Mouse (Mus musculus): Measurements from ENCODE around the gene Wfs1.

Wfs1 gene

GRCm38 (mm10) chr5:36935486-36936473, 53.2 kb downstream of the Wfs1 start:
- no peak for DNase-seq (ENCODE audit: low read depth in 2 of 2, low spot score in 2 of 2)

GRCm38 (mm10) chr5:36933383-36933782, 55.6 kb downstream of the Wfs1 start:
- DNase-seq (ENCODE audit: low read depth in 2 of 2, low spot score in 2 of 2) = no peak

- DNase-seq (ENCODE audit: low read depth in 2 of 2, low spot score in 2 of 2) = no peak
Observed at GRCm38 (mm10) chr5:36929376-36929775, 59.6 kb downstream of the Wfs1 start.

GRCm38 (mm10) chr5:36928701-36929100, 60.3 kb downstream of the Wfs1 start:
- peak in 1 of 2 experiments; percentile 6 for DNase-seq (ENCODE audit: low read depth in 2 of 2, low spot score in 2 of 2)

GRCm38 (mm10) chr5:36923826-36924700, 64.9 kb downstream of the Wfs1 start:
- DNase-seq (ENCODE audit: low read depth in 2 of 2, low spot score in 2 of 2) = no peak

GRCm38 (mm10) chr5:36922811-36923210, 66.2 kb downstream of the Wfs1 start:
- no peak for DNase-seq (ENCODE audit: low read depth in 2 of 2, low spot score in 2 of 2)

- no peak for DNase-seq (ENCODE audit: low read depth in 2 of 2, low spot score in 2 of 2)
Observed at GRCm38 (mm10) chr5:36921871-36922270, 67.1 kb downstream of the Wfs1 start.

- no peak for DNase-seq (ENCODE audit: low read depth in 2 of 2, low spot score in 2 of 2)
Observed at GRCm38 (mm10) chr5:36920072-36920471, 68.9 kb downstream of the Wfs1 start.

GRCm38 (mm10) chr5:36918016-36918415, 71.0 kb downstream of the Wfs1 start:
- DNase-seq (ENCODE audit: low read depth in 2 of 2, low spot score in 2 of 2) = no peak

GRCm38 (mm10) chr5:36917245-36917644, 71.8 kb downstream of the Wfs1 start:
- DNase-seq (ENCODE audit: low read depth in 2 of 2, low spot score in 2 of 2) = no peak

GRCm38 (mm10) chr5:36916581-36916980, 72.4 kb downstream of the Wfs1 start:
- no peak for DNase-seq (ENCODE audit: low read depth in 2 of 2, low spot score in 2 of 2)
